Mouse (Mus musculus) liver, embryonic 14.5 days (tissue): ENCODE data around the gene Prex1. TPM values are rescaled to one million over a fixed set of nuclear protein-coding genes. Genes with fewer than 3 reads are reported as not detected.

Experiments used
- ATAC-seq: fragments of 200-750 bp; cut with Nextera tagmentation; 2 replicates; pipeline ENCODE4 v1.8.0; 2017; ENCODE audit warnings: moderate number of reproducible peaks, mild to moderate bottlenecking, moderate library complexity; ENCODE audit not compliant: insufficient read depth
- DNase-seq, 3 experiments: peaks; one replicate each; pipeline ENCODE4 v3.0.0-alpha.2; 2012 to 2013; ENCODE audit warnings: low read depth in 3 of 3, low spot score in 3 of 3
- H3K27ac ChIP-seq: fragments of 300-500 bp; sonication (generic); 2 replicates; pipeline ENCODE4 v1.5.1; 2014; ENCODE audit warnings: moderate library complexity, mild to moderate bottlenecking, control low read depth, inconsistent platforms
- H3K27me3 ChIP-seq: fragments of 300-500 bp; sonication (generic); 2 replicates; pipeline ENCODE4 v1.6.1; 2014; ENCODE audit warnings: mild to moderate bottlenecking, low read length, moderate library complexity; ENCODE audit not compliant: control insufficient read depth, insufficient read depth
- H3K36me3 ChIP-seq: fragments of 300-500 bp; sonication (generic); replicated peaks from 2 replicates; pipeline ENCODE4 v1.6.1; 2014; ENCODE audit warnings: low read depth; ENCODE audit not compliant: control insufficient read depth, insufficient read depth
- H3K4me1 ChIP-seq, 2 experiments: fragments of 200-500 bp in 1 of 2; fragments of 300-500 bp in 1 of 2; sonication (generic) in 1 of 2; replicated peaks; 2 replicates each; pipeline ENCODE4 v1.6.1; 2012 to 2014; ENCODE audit warnings: antibody characterized with exemption in 1 of 2, inconsistent platforms in 1 of 2, low read length in 1 of 2; ENCODE audit not compliant: control insufficient read depth in 2 of 2, insufficient read depth in 2 of 2
- H3K4me2 ChIP-seq: fragments of 300-500 bp; sonication (generic); 2 replicates; pipeline ENCODE4 v1.6.1; 2014; ENCODE audit warnings: low read depth, mild to moderate bottlenecking, control low read depth, moderate library complexity
- H3K4me3 ChIP-seq, 2 experiments: fragments of 200-500 bp in 1 of 2; fragments of 300-500 bp in 1 of 2; sonication (generic) in 1 of 2; 2 replicates each; pipeline ENCODE4 v1.5.1; 2012 to 2014; ENCODE audit warnings: low read depth in 2 of 2, low read length in 2 of 2, mild to moderate bottlenecking in 2 of 2, control low read depth in 1 of 2, inconsistent platforms in 1 of 2, moderate library complexity in 1 of 2; ENCODE audit not compliant: insufficient read depth in 1 of 2
- H3K9ac ChIP-seq: fragments of 300-500 bp; sonication (generic); replicated peaks from 2 replicates; pipeline ENCODE4 v1.6.1; 2014; ENCODE audit warnings: mild to moderate bottlenecking, control low read depth, moderate library complexity
- H3K9me3 ChIP-seq: fragments of 300-500 bp; sonication (generic); 2 replicates; pipeline ENCODE4 v1.6.1; 2016; ENCODE audit warnings: low read length, mixed read lengths; ENCODE audit not compliant: control insufficient read depth
- CTCF ChIP-seq: IDR thresholded peaks from 2 replicates; pipeline ENCODE4 v1.5.1; 2016; ENCODE audit warnings: antibody characterized with exemption, low read depth, control low read depth
- EP300 ChIP-seq: IDR thresholded peaks from 2 replicates; pipeline ENCODE4 v1.6.1; 2016; ENCODE audit warnings: antibody characterized with exemption, low read depth
- WGBS: fragments of 180-500 bp; shearing (Covaris S2); extraction: QIAGEN DNeasy Blood & Tissue Kit; methylation state at CpG from one replicate; pipeline ENCODE4 v1.1.7; 2014; ENCODE audit not compliant: insufficient replicate concordance; 5-methylcytosine and 5-hydroxymethylcytosine counted together
- polyA plus RNA-seq, 2 experiments: library from polyadenylated mRNA; depleted of rRNA in 1 of 2; stranded (reverse) in 1 of 2; unstranded in 1 of 2; fragments of >200 nt; fragmentation: Nextera tagmentation in 1 of 2; extraction: Ambion mirVana in 1 of 2; gene quantifications; 2 replicates each; pipeline versions ENCODE4 v1.2.1 to v1.2.3; 2012 to 2014

Gene Prex1
- polyA plus RNA-seq, 2 experiments: 9.2 to 10.0 TPM

DNA sequence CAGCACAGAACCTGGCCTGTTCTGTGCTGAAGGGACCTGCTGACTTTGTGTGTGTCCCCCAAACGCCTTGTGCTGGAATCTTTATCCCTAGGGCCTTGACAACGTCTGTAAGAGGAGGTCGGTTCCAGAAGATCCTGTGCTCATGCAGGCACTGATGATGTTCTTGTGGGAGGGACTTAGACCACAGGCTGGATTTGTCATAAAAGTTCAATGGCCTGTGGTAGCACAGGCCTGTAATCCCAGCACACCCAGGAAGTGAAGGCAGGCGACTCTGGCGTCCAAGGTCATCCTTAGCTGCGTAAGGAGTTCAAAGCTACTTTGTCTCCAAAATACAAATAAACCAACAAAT is 16.9 kb upstream of the Prex1 start:
- no peak for ATAC-seq
- TF ChIP-seq EP300: no peak
- no peak for TF ChIP-seq CTCF
- H3K27me3 ChIP-seq: no peaks in the 10 kb centered on the region
- no peak overlapping the region for H3K4me3 ChIP-seq
- no peaks in the 10 kb centered on the region for H3K9me3 ChIP-seq
- peaks cover 0 to 13% of the 10 kb centered on the region in 2 experiments; a peak in 3 of 4 replicates for H3K4me1 ChIP-seq
- 63% methylated on average over 6 of the region's 6 CpGs for WGBS
- H3K27ac ChIP-seq: no peak overlapping the region
- DNase-seq: no peak
- H3K36me3 ChIP-seq: no peaks in the 10 kb centered on the region
- no peak overlapping the region for H3K9ac ChIP-seq
- H3K4me2 ChIP-seq: no peak overlapping the region

DNA sequence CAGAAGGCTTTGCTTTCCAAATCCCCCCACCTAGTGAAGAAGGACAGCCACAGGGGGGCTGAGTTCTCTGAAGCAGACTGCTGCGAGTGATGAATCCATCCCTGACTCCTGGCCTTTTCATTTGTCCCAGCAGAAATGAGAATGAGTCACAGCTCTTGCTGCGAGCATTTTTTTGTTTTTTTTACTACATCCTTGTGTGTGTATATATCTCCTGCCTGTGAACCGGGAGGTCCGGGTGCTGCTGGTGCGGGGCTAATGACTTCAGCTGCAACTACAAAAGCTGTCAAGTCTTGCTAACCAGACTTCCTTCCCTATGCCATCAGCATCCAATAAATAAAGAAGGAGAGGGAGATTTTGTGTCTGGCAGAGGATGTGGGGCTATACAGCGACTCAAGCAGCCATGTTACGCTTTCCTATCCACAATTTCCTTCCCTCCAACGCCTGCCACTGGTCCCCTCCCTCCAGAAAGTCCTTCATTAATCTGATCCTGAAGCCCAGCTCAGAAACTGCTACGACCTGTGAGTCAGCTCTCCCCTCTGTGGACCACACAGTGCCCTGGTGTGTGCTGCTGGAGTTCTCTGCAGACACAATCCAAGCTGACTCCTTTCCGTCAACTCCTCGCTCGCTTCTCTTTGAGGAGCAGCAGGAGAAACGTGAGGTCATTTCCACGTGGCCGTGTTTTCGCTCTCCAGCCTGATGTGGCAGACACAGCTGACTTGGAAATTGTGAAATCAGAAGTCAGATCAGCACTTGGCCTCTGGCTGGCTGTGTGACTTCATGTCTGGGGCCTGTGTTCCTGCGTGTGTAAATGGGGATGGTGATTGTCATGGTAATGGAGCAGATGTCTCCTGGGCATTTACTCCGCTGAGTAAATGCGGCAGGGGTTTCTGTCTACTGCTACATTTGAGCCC is 16.3 kb upstream of the Prex1 start:
- 33% methylated on average over 19 of the region's 19 CpGs for WGBS
- no peak overlapping the region for H3K27ac ChIP-seq
- no peak for DNase-seq
- no peak for TF ChIP-seq CTCF
- no peak for TF ChIP-seq EP300
- no peak overlapping the region for H3K9ac ChIP-seq
- H3K36me3 ChIP-seq: no peaks in the 10 kb centered on the region
- no peak overlapping the region for H3K4me3 ChIP-seq
- no peaks in the 10 kb centered on the region for H3K27me3 ChIP-seq
- no peak for ATAC-seq
- no peaks in the 10 kb centered on the region for H3K9me3 ChIP-seq
- H3K4me1 ChIP-seq: peaks cover 0 to 13% of the 10 kb centered on the region in 2 experiments; a peak in 3 of 4 replicates
- no peak overlapping the region for H3K4me2 ChIP-seq

DNA sequence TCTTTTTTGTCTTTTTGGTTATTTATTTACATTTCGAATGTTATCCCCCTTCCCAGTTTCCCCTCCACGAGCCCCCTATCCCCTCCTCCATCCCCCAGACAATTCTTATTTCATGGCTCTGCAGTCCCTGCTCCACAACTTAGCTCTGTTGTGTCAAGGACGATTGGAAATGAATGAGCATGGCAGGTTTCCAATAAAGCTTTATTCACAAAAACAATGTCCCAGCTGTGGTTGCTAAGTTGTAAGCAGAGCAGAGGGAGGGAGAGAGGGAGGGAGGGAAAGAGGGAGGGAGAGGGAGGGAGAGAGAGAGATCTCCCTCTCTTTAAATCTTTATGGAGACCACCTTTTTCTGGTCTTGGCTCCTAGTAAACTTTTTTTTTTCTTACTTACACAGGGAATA is 15.4 kb upstream of the Prex1 start:
- Histone ChIP-seq H3K36me3 (no peaks in the 10 kb centered on the region), H3K27ac (no peak overlapping the region), H3K4me1 (peaks cover 0 to 13% of the 10 kb centered on the region in 2 experiments; a peak in 3 of 4 replicates), H3K4me3 (no peak overlapping the region), H3K9ac (no peak overlapping the region), H3K9me3 (no peaks in the 10 kb centered on the region), H3K4me2 (no peak overlapping the region), H3K27me3 (no peaks in the 10 kb centered on the region)
- no peak for TF ChIP-seq EP300
- no peak for TF ChIP-seq CTCF
- 64% methylated on average over 3 of the region's 3 CpGs for WGBS
- DNase-seq (no peak), ATAC-seq (no peak)

DNA sequence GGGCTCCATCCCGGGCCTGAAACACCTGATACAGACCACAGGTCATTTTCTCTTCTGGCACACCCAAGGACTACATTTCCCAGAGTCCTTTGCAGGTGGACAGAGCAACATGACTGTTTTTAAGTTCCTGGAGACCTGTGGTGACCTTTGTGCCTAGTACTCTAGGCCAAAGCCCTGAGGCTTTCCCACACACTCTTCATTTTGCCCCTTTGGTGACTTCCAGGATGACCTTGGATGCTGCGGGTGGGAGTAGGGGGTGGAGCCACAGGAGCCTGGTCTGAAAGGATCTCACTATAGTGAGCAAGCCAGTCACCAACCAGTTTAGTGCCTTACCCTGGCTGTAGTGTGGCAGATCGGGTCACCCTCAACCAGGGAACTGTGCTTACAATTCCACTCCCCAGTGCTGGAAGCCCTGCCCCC is 14.6 kb upstream of the Prex1 start:
- Histone ChIP-seq H3K9me3 (no peaks in the 10 kb centered on the region), H3K4me3 (no peak overlapping the region), H3K36me3 (no peaks in the 10 kb centered on the region), H3K4me2 (no peak overlapping the region), H3K4me1 (peaks cover 0 to 13% of the 10 kb centered on the region in 2 experiments; a peak in 3 of 4 replicates), H3K27ac (no peak overlapping the region), H3K9ac (no peak overlapping the region), H3K27me3 (no peaks in the 10 kb centered on the region)
- TF ChIP-seq EP300 (no peak), CTCF (no peak)
- DNase-seq (no peak), ATAC-seq (no peak)
- 48% methylated on average over 3 of the region's 3 CpGs for WGBS

DNA sequence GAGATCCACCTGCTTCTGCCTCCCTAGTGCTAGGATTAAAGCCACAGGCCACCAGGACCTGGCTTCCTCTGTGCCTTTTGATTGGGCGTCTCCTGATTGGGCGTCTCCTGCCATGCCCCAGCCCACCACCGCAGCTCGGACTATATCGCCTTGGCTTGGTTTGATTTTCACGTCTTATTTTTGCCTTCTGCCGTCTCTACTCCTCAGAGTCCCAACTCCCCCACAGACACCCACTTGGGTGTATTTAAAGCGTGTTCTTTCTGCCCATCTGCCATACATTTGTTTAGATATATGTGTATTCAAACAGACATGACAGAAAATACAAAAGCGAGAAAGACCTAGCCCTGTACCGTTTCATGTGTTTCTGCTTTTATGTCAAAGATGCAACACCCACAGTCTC is 14.2 kb upstream of the Prex1 start:
- Histone ChIP-seq H3K27ac (no peak overlapping the region), H3K36me3 (no peaks in the 10 kb centered on the region), H3K9me3 (no peaks in the 10 kb centered on the region), H3K9ac (no peak overlapping the region), H3K4me2 (no peak overlapping the region), H3K27me3 (no peaks in the 10 kb centered on the region), H3K4me3 (no peak overlapping the region), H3K4me1 (peaks cover 0 to 13% of the 10 kb centered on the region in 2 experiments; a peak in 3 of 4 replicates)
- no peak for DNase-seq
- ATAC-seq: no peak
- no peak for TF ChIP-seq CTCF
- TF ChIP-seq EP300: no peak
- WGBS: 62% methylated on average over 10 of the region's 10 CpGs
